Mouse (Mus musculus): ENCODE data around the gene Lamc2.

DNA sequence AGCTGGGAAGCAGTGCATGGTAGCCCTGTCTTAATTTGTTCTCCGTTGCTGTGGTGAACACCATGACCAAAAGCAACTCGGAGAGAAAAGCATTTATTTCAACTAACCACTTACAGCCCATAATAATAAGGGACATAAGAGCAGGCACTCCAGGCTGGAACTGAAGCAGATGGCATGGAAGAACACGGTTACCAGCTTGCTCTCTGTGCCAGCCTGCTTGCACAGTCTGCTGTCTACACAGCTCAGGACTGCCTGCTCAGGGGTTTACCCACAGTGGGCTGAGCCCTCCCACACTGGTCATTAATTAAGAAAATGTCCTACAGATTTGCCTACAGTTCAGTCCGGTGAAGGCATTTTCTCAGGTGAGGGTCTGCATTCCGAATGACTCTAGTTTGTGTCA lies 47.8 kb downstream of the Lamc2 start:
- TF ChIP-seq GATA1 (IDR thresholded peaks at IDR 0.05; ENCODE audit: borderline replicate concordance, low read length) (no peak), FLI1 (IDR thresholded peaks at IDR 0.05; ENCODE audit: low read length) (no peak)

All from megakaryocyte, embryonic 14.5 days (primary cell).